Mouse (Mus musculus): ENCODE data around the gene Lcn8.

The Lcn8 gene

GRCm38 (mm10) chr2:25652902-25653301 is at the start of gene Lcn8:
TSS of gene Lcn8 (plus strand) at chr2:25653120.
- DNase-seq = no peak

- DNase-seq = peak; percentile 86 to 89
Observed at GRCm38 (mm10) chr2:25607761-25608622, 44.9 kb upstream of the Lcn8 start, which contains the start of gene Rabl6. TSS of gene Rabl6 (minus strand) at chr2:25608521.

- DNase-seq = no peak
Observed at GRCm38 (mm10) chr2:25608671-25609070, 44.2 kb upstream of the Lcn8 start.

GRCm38 (mm10) chr2:25616398-25616797 is 36.5 kb upstream of the Lcn8 start:
- no peak for DNase-seq

- DNase-seq = no peak
Observed at GRCm38 (mm10) chr2:25617578-25617977, 35.3 kb upstream of the Lcn8 start, which contains the start of gene Ccdc183. TSS of gene Ccdc183 (minus strand) at chr2:25617678.

- DNase-seq = no peak
Observed at GRCm38 (mm10) chr2:25620386-25620785, 32.5 kb upstream of the Lcn8 start.

- no peak for DNase-seq
Observed at GRCm38 (mm10) chr2:25620852-25621228, 32.1 kb upstream of the Lcn8 start.

GRCm38 (mm10) chr2:25621229-25622200 is 31.4 kb upstream of the Lcn8 start, which contains the start of gene Tmem141:
TSS of gene Tmem141 (minus strand) at chr2:25622005.
- peak; percentile 72 for DNase-seq

GRCm38 (mm10) chr2:25625986-25626385 is 26.9 kb upstream of the Lcn8 start:
- no peak for DNase-seq

GRCm38 (mm10) chr2:25627811-25628210 is 25.1 kb upstream of the Lcn8 start, which contains the start of gene Fcna:
TSS of gene Fcna (minus strand) at chr2:25628030.
- no peak for DNase-seq

GRCm38 (mm10) chr2:25628738-25629137 is 24.2 kb upstream of the Lcn8 start:
- no peak for DNase-seq

GRCm38 (mm10) chr2:25633616-25634015 is 19.3 kb upstream of the Lcn8 start:
- DNase-seq = no peak

GRCm38 (mm10) chr2:25634046-25634445 is 18.9 kb upstream of the Lcn8 start:
- DNase-seq = no peak

- peak; percentile 59 to 66 for DNase-seq
Observed at GRCm38 (mm10) chr2:25639890-25640289, 13.0 kb upstream of the Lcn8 start.

GRCm38 (mm10) chr2:25654502-25654901 is 1.6 kb downstream of the Lcn8 start:
- DNase-seq = no peak

GRCm38 (mm10) chr2:25656691-25657090 is 3.8 kb downstream of the Lcn8 start:
- no peak for DNase-seq

GRCm38 (mm10) chr2:25657246-25657645 is 4.3 kb downstream of the Lcn8 start:
- no peak for DNase-seq

GRCm38 (mm10) chr2:25657652-25658051 is 4.7 kb downstream of the Lcn8 start, which contains the start of gene Lcn5:
TSS of gene Lcn5 (plus strand) at chr2:25657952.
- DNase-seq = no peak

GRCm38 (mm10) chr2:25660279-25660678 is 7.4 kb downstream of the Lcn8 start:
- no peak for DNase-seq

- no peak for DNase-seq
Observed at GRCm38 (mm10) chr2:25661245-25661970, 8.5 kb downstream of the Lcn8 start.

- peak; percentile 56 to 64 for DNase-seq
Observed at GRCm38 (mm10) chr2:25663511-25663910, 10.6 kb downstream of the Lcn8 start.

GRCm38 (mm10) chr2:25664125-25664524 is 11.2 kb downstream of the Lcn8 start:
- no peak for DNase-seq
